Mouse (Mus musculus): ENCODE results near the gene Usp3. TPM values are rescaled to one million over a fixed set of nuclear protein-coding genes. Genes with fewer than 3 reads are reported as not detected.

Usp3 gene
- polyA plus RNA-seq (2012; rRNA removed): 38.5 and 41.2 TPM in 2 replicates

- peak; percentile 84 to 95 for DNase-seq (ENCODE audit: extremely low spot score in 1 of 2, low spot score in 1 of 2)
Observed at GRCm38 (mm10) chr9:66592708-66593612, at the start of gene Usp3. Gene Usp3 (minus strand): TSS chr9:66593142.

DNA sequence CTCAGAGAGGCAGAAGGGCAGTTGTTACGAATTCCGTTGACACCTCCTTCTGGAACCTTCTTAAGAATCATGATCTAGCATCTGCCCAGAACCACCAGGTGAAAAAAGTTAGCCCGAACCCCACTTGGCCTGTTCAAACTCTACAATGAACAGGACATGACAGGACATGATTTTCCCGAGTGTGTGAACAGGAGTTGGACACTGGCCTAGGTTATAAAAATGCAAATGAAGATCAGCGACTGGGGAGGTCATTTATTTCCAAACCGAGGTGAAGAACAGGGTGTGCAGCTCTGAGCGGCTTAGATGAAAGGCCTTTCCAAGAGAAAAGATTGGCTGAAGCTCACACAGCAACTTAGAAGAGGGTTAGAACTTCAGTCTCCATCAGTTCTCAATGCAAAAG lies 47.5 kb upstream of the Usp3 start:
- DNase-seq (ENCODE audit: extremely low spot score in 1 of 2, low spot score in 1 of 2): no peak

DNA sequence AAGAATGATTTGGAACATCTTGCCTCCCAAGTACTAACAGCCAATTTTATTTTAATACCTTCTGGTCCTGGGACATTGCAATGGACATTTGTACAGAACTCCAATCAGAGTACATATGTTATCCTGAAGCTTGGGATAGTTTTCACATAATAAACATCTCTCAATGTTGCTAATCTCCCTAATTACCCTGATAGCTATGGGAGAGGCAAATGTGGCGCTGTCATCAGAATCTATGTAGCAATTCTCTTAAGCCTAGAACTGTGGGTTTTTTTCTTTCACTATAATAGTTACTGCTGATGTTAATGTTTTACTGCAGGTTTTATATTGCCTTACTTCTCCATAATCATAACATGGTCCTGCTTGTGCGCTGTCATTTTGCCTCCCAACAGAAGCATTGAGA lies 46.7 kb upstream of the Usp3 start:
- DNase-seq (ENCODE audit: extremely low spot score in 1 of 2, low spot score in 1 of 2): no peak

GRCm38 (mm10) chr9:66632441-66632840 lies 39.5 kb upstream of the Usp3 start:
- no peak for DNase-seq (ENCODE audit: extremely low spot score in 1 of 2, low spot score in 1 of 2)

DNA sequence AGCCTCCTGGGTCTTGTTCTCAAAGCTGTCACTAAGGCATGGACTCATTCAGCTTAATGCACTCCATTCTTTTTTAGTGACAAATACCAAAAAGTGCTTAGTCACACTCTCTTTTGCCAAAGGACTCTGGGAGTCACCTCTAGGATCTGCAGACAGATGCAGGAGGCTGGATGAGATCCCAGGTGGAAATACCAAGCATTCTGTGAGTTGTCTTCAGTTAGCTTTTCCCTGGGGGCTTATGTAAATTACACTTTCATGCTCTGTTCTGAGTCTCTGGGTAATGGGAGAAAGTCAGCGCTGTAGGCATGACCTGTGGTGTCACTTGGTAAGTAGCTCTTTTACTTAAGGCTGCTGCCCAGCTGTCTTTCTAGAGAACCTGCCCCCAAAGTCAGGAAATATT lies 38.0 kb upstream of the Usp3 start:
- no peak for DNase-seq (ENCODE audit: extremely low spot score in 1 of 2, low spot score in 1 of 2)

DNA sequence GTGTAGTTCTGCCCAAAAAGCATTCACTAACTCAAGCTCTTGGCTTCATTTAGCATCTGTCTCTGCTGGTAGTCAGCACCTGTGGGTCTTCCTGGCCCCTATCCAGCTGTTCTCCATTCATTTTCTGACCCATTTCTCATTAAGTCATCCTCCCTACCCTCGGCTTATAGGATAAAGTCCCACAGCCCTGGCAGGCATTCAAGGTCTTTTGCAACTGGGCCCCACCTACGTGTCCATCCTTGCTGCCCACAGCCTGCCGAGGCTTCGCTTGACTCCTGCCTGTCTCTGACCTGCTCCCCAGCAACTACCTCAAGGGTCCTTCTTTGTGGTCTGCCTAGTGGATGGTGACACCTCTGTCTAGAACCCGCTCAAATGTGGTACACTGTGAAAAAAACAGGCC lies 33.7 kb upstream of the Usp3 start:
- DNase-seq (ENCODE audit: extremely low spot score in 1 of 2, low spot score in 1 of 2): no peak

DNA sequence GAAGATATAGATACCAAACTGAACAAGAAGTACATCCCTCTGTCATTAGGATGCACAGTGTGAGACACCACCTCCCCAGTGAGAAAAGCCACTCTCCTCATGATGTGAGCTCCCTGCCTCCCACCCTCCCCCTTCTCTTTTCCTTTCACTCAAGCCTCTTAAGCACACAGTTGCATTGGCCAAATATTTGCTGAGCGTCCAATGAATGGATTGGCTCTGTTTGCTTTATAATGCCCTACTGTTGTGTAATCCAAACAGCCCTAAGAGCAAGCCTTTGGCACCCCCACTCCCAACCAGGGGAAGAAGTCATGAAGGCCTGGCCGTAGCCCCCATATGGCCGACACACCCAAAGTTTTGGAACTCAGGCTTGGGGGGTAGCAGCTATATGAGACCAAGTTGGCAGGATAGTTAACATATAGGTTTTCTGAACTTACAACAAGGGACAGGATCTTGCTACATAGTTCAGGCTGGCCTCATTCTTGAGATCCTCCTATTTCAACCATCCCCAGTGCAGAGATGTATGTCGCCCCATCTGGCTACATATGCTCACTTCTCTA lies 33.1 kb upstream of the Usp3 start:
- DNase-seq (ENCODE audit: extremely low spot score in 1 of 2, low spot score in 1 of 2): no peak

- no peak for DNase-seq (ENCODE audit: extremely low spot score in 1 of 2, low spot score in 1 of 2)
Observed at GRCm38 (mm10) chr9:66624873-66625272, 31.9 kb upstream of the Usp3 start.

- no peak for DNase-seq (ENCODE audit: extremely low spot score in 1 of 2, low spot score in 1 of 2)
Observed at GRCm38 (mm10) chr9:66623627-66624026, 30.7 kb upstream of the Usp3 start.

- no peak for DNase-seq (ENCODE audit: extremely low spot score in 1 of 2, low spot score in 1 of 2)
Observed at GRCm38 (mm10) chr9:66620581-66620981, 27.6 kb upstream of the Usp3 start.

DNA sequence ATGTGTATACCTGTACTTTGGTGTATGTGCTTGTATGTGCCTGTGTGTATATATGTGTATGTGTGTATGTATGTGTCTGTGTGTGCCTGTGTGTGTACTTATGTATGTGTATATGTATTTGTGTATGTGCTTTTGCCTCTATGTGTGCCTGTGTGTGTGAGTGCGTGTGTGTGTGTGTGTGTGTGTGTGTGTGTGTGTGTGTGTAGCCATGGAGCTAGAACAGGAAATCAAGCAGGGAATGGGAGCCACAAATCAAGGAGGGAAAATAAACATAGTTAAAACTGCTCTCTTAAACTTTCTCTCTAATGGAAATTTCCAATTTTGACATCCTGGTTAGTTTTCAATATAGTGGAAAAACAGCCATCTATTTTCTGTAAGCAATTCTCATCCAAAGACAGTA lies 27.1 kb upstream of the Usp3 start:
- DNase-seq (ENCODE audit: extremely low spot score in 1 of 2, low spot score in 1 of 2): no peak

- DNase-seq (ENCODE audit: extremely low spot score in 1 of 2, low spot score in 1 of 2): no peak
Observed at GRCm38 (mm10) chr9:66617812-66618211, 24.9 kb upstream of the Usp3 start.

- DNase-seq (ENCODE audit: extremely low spot score in 1 of 2, low spot score in 1 of 2): no peak
Observed at GRCm38 (mm10) chr9:66616858-66617257, 23.9 kb upstream of the Usp3 start.

- no peak for DNase-seq (ENCODE audit: extremely low spot score in 1 of 2, low spot score in 1 of 2)
Observed at GRCm38 (mm10) chr9:66615141-66615540, 22.2 kb upstream of the Usp3 start.

GRCm38 (mm10) chr9:66614547-66614946 lies 21.6 kb upstream of the Usp3 start:
- DNase-seq (ENCODE audit: extremely low spot score in 1 of 2, low spot score in 1 of 2): no peak

- DNase-seq (ENCODE audit: extremely low spot score in 1 of 2, low spot score in 1 of 2): no peak
Observed at GRCm38 (mm10) chr9:66613667-66614066, 20.7 kb upstream of the Usp3 start.

DNA sequence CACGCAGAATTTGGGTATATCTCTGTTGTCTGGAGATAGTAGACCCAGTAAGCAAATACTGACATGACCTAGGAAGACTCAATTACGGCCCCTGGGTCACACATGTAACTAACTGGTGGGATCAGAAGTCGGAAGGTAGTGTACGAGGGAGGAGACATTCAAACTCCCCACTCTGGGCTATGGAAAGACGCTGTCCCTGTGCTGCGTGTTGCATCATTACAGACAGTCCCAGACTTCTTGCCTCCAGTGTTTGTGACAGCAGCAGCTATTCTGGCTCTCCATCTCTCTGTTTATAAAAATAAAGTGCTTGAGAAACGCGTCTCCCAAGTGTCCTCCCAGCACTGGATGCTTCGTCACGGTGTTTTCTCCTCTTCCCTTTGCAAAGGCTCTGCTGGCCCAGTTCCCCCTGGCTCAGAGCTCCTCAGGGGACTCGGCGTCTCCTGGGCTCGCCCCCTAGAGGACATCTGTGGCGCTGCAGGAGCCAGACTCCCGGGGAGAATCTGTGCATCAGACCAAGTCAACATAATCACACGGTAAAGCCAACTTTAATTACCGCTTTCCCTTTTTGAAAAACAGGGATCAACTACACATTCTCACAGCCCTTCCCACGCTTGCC lies 18.6 kb upstream of the Usp3 start:
- DNase-seq (ENCODE audit: extremely low spot score in 1 of 2, low spot score in 1 of 2): peak; percentile 69 to 94

DNA sequence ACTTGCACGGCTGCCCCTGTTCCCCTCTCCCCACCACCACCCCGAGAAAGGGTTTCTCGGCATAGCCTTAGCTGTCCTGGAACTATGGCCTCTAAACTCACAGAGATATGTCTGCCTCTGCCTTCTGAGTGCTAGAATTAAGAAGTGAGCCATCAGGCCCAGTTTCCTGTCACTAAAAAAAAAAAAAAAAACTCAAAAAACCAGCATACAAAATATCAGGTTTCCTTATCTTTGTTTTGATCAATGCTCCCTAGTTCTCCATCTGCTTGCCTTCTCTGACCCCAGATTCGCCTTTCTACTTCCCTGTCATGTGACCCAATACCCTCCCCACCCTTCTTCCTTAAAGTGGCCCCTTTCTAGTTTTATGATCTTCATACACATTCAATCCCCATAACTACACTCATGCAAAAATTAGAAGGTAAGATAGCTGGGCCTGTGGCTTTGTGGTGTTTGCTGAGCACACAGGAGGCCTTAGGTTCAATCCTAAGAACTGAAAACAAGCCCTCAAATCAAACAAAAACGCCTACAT lies 15.9 kb upstream of the Usp3 start:
- no peak for DNase-seq (ENCODE audit: extremely low spot score in 1 of 2, low spot score in 1 of 2)

DNA sequence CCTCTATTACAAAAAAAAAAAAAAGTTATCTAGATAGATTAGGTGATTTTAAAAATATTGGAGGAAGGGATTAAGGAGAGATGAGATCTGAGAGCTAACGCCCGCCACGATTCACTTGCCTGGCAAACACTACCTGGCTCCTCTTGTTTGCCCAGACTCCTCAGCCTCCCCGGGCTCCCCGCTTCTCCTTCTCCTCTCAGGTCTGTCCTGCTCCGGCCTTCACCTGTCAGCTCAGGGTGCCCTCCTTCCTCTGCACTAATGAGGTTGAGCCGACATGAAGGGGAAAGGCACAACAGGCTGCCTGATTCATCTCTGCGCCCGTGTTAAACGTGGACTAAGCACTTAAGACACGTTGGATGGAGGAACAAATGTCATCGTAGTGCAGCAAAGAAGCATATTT lies 13.9 kb upstream of the Usp3 start:
- DNase-seq (ENCODE audit: extremely low spot score in 1 of 2, low spot score in 1 of 2): no peak

GRCm38 (mm10) chr9:66605876-66606750 lies 13.2 kb upstream of the Usp3 start:
- DNase-seq (ENCODE audit: extremely low spot score in 1 of 2, low spot score in 1 of 2): no peak

All from frontal cortex, adult 2 months (tissue).